Mouse (Mus musculus): Measurements from ENCODE around the gene Ppm1l.

DNA sequence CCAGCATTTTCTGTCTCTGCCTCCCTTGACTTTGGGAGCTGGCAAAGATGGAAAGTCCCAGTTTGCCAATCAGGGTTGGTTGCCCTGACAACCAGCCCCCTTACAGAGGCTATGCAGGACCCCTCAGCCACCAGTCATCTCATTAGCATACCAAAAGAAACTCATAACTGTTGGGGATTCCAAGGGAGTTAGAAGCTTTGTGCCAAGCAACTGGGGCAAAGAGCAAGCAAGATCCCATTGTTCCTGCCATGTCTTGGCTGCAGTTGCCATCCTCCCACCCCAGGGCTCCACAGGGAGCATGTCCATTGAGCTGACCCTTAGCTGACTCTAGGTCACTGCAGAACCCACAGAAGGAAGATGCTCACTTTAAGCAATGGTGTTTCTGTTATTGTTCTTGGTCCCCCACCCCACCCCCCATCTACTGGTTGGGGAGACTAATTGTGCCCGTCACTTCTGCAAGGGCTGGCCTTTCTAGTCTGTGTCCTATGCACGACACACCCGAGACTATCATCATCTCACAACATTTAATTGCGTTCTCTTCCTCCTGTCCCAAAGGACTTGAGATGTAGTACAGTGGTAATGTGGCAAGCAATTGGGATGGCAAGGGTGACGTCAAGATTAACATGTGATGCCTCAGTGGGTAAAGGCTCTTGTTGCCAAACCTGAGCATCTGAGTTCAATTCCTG lies 89.7 kb downstream of the Ppm1l start:
- TF ChIP-seq CTCF (IDR thresholded peaks at IDR 0.05; ENCODE audit: borderline replicate concordance, insufficient read depth, low read length), result no peak
- TF ChIP-seq POLR2A (IDR thresholded peaks at IDR 0.05; ENCODE audit: low read depth, low read length), result no peak
